Mouse (Mus musculus): ENCODE data around the gene Kcna10. TPM values are rescaled to one million over a fixed set of nuclear protein-coding genes. Genes with fewer than 3 reads are reported as not detected.

Gene Kcna10
- total RNA-seq, 2 experiments from 2014 or later: 0.18 TPM; not detected in 1

- TF ChIP-seq CTCF (IDR thresholded peaks at IDR 0.05): peak; percentile 97
- DNase-seq (ENCODE audit: extremely low spot score in 1 of 2, low spot score in 2 of 2): peak; percentile 61 to 78
- H3K4me3 ChIP-seq: no peak overlapping the region
- no peak overlapping the region for H3K27ac ChIP-seq
- intact Hi-C loops (cut with DNase I): loop anchor here (1.0 to 5.0 kb wide), 3 partner anchors 68 to 259 kb away; partner anchors contain the start of gene Rbm15
Observed at GRCm38 (mm10) chr3:107205994-107206393, 23.1 kb downstream of the Kcna10 start.

GRCm38 (mm10) chr3:107206490-107207150, 23.8 kb downstream of the Kcna10 start:
- no peak overlapping the region for H3K27ac ChIP-seq
- intact Hi-C loops (cut with DNase I): loop anchor here (1.0 to 5.0 kb wide), 3 partner anchors 68 to 258 kb away; partner anchors contain the start of gene Rbm15
- TF ChIP-seq CTCF (IDR thresholded peaks at IDR 0.05): no peak
- no peak overlapping the region for H3K4me3 ChIP-seq
- DNase-seq (ENCODE audit: extremely low spot score in 1 of 2, low spot score in 2 of 2): no peak

GRCm38 (mm10) chr3:107207625-107208253, 24.9 kb downstream of the Kcna10 start:
- Histone ChIP-seq H3K27ac (no peak overlapping the region), H3K4me3 (no peak overlapping the region)
- no peak for DNase-seq (ENCODE audit: extremely low spot score in 1 of 2, low spot score in 2 of 2)
- intact Hi-C loops (cut with DNase I): loop anchor here (2.0 to 5.0 kb wide), 2 partner anchors 125 to 257 kb away; partner anchors contain the start of gene Rbm15
- TF ChIP-seq CTCF (IDR thresholded peaks at IDR 0.05): no peak

GRCm38 (mm10) chr3:107214606-107215005, 31.8 kb downstream of the Kcna10 start:
- H3K27ac ChIP-seq: no peak overlapping the region
- intact Hi-C loops (cut with DNase I): no loop called here
- no peak overlapping the region for H3K4me3 ChIP-seq
- DNase-seq (ENCODE audit: extremely low spot score in 1 of 2, low spot score in 2 of 2): no peak
- TF ChIP-seq CTCF (IDR thresholded peaks at IDR 0.05): no peak

GRCm38 (mm10) chr3:107216400-107217100, 33.7 kb downstream of the Kcna10 start:
- intact Hi-C loops (cut with DNase I): no loop called here
- Histone ChIP-seq H3K4me3 (no peak overlapping the region), H3K27ac (no peak overlapping the region)
- TF ChIP-seq CTCF (IDR thresholded peaks at IDR 0.05): no peak
- DNase-seq (ENCODE audit: extremely low spot score in 1 of 2, low spot score in 2 of 2): no peak

GRCm38 (mm10) chr3:107217101-107217480, 34.2 kb downstream of the Kcna10 start:
- Histone ChIP-seq H3K27ac (no peak overlapping the region), H3K4me3 (no peak overlapping the region)
- TF ChIP-seq CTCF (IDR thresholded peaks at IDR 0.05): no peak
- DNase-seq (ENCODE audit: extremely low spot score in 1 of 2, low spot score in 2 of 2): no peak
- intact Hi-C loops (cut with DNase I): no loop called here

- Histone ChIP-seq H3K27ac (no peak overlapping the region), H3K4me3 (no peak overlapping the region)
- intact Hi-C loops (cut with DNase I): no loop called here
- TF ChIP-seq CTCF (IDR thresholded peaks at IDR 0.05): no peak
- DNase-seq (ENCODE audit: extremely low spot score in 1 of 2, low spot score in 2 of 2): no peak
Observed at GRCm38 (mm10) chr3:107218572-107218971, 35.7 kb downstream of the Kcna10 start.

GRCm38 (mm10) chr3:107221608-107222007, 38.8 kb downstream of the Kcna10 start, which contains the start of gene Cym:
Cym (minus strand) TSS chr3:107221732.
- no peak for TF ChIP-seq CTCF (IDR thresholded peaks at IDR 0.05)
- no peak within 1 kb of the TSS for H3K27ac ChIP-seq
- DNase-seq (ENCODE audit: extremely low spot score in 1 of 2, low spot score in 2 of 2): no peak
- H3K4me3 ChIP-seq: no peak within 1 kb of the TSS
- intact Hi-C loops (cut with DNase I): no loop called here

GRCm38 (mm10) chr3:107223230-107223629, 40.4 kb downstream of the Kcna10 start:
- TF ChIP-seq CTCF (IDR thresholded peaks at IDR 0.05): no peak
- intact Hi-C loops (cut with DNase I): no loop called here
- no peak overlapping the region for H3K27ac ChIP-seq
- no peak overlapping the region for H3K4me3 ChIP-seq
- DNase-seq (ENCODE audit: extremely low spot score in 1 of 2, low spot score in 2 of 2): no peak

GRCm38 (mm10) chr3:107225820-107226219, 43.0 kb downstream of the Kcna10 start:
- intact Hi-C loops (cut with DNase I): no loop called here
- Histone ChIP-seq H3K27ac (no peak overlapping the region), H3K4me3 (no peak overlapping the region)
- no peak for DNase-seq (ENCODE audit: extremely low spot score in 1 of 2, low spot score in 2 of 2)
- TF ChIP-seq CTCF (IDR thresholded peaks at IDR 0.05): no peak

- no peak for DNase-seq (ENCODE audit: extremely low spot score in 1 of 2, low spot score in 2 of 2)
- H3K27ac ChIP-seq: no peak overlapping the region
- intact Hi-C loops (cut with DNase I): no loop called here
- H3K4me3 ChIP-seq: no peak overlapping the region
- no peak for TF ChIP-seq CTCF (IDR thresholded peaks at IDR 0.05)
Observed at GRCm38 (mm10) chr3:107229221-107229620, 46.4 kb downstream of the Kcna10 start.

GRCm38 (mm10) chr3:107229822-107230221, 47.0 kb downstream of the Kcna10 start:
- TF ChIP-seq CTCF (IDR thresholded peaks at IDR 0.05): no peak
- no peak for DNase-seq (ENCODE audit: extremely low spot score in 1 of 2, low spot score in 2 of 2)
- intact Hi-C loops (cut with DNase I): loop anchor here (5.0 to 10.0 kb wide), 3 partner anchors 102 to 375 kb away; partner anchors contain the start of gene Rbm15
- no peak overlapping the region for H3K4me3 ChIP-seq
- no peak overlapping the region for H3K27ac ChIP-seq
